Mouse (Mus musculus): ENCODE data around the gene Lcn3.

- TF ChIP-seq POU5F1 (IDR thresholded peaks at IDR 0.05; ENCODE audit: borderline replicate concordance, low read length) (no peak), CTCF (conservative IDR thresholded peaks at IDR 0.05; ENCODE audit: low read length) (no peak), NANOG (IDR thresholded peaks at IDR 0.05; ENCODE audit: borderline replicate concordance, low read length) (no peak)
These were observed 32.7 kb downstream of the Lcn3 start for GRCm38 (mm10) chr2:25798065-25798464.

All from E14TG2a.4 (cell line).